In genomic region chr2:166357824-166358223, GRCm38 (mm10) we compare ENCODE assay signal across 11 mouse cellular contexts.
DNase-seq lines count a peak whose midpoint lies in the region; ATAC-seq and TF ChIP-seq lines count a peak whose summit lies in the region.
"Had no signal": no experiment of that assay in that cellular context is flagged by ENCODE, and none has a peak within 500 bp of the region (broad histone marks: within the 10 kb centered on the region; RNA-seq: fewer than 3 reads in every experiment).

No protein-coding gene starts in this region.

- ATAC-seq in frontal cortex, adult (ENCODE audit: low TSS enrichment): peak; percentile 45; the same call in 1 of the 2 replicates
- ATAC-seq: CD4-positive, CD25-positive, alpha-beta regulatory T cell, adult 4 months had no signal

- TF ChIP-seq CTCF in kidney, adult 2 months (conservative IDR thresholded peaks at IDR 0.05; ENCODE audit: insufficient read depth, insufficient read length, low read depth, low read length): no peak

- no peak for TF ChIP-seq POLR2A in kidney, adult 2 months (IDR thresholded peaks at IDR 0.05; ENCODE audit: low read depth, low read length)

- H3K4me3 ChIP-seq in kidney, adult 2 months (ENCODE audit: insufficient read depth, low read depth, low read length): no peak overlapping the region
- H3K4me3 ChIP-seq: erythroblast, embryonic 14.5 days had no signal

- intact Hi-C loops in heart, postnatal 36 days (cut with DNase I): no loop called here

- 62% methylated on average over 7 of the region's 7 CpGs for WGBS in kidney, adult 2 months

- DNase-seq in frontal cortex, postnatal 10 days (ENCODE audit: low spot score in 2 of 2): no peak
- DNase-seq in 3T3-L1 (ENCODE audit: low read depth, low spot score): peak; percentile 82
- peak; percentile 41 for DNase-seq in gastrocnemius, postnatal 10 days
- DNase-seq in heart, postnatal 36 days: peak; percentile 55 to 61
- no peak for DNase-seq in kidney, postnatal 10 days
- no peak for DNase-seq in cerebellum, adult 9-10 months
- no peak for DNase-seq in kidney, adult 2 months
- DNase-seq: layer of hippocampus, postnatal 36 days had no signal

- no peaks in the 10 kb centered on the region for H3K36me3 ChIP-seq in kidney, adult 2 months (ENCODE audit: control insufficient read depth, insufficient read depth, low read length)

- H3K4me1 ChIP-seq in kidney, adult 2 months (ENCODE audit: control insufficient read depth, insufficient read depth, low read length): no peaks in the 10 kb centered on the region

- H3K27ac ChIP-seq in kidney, adult 2 months (ENCODE audit: insufficient read depth, low read depth, low read length): no peak overlapping the region

- no peaks in the 10 kb centered on the region for H3K27me3 ChIP-seq in kidney, adult 2 months (replicated peaks; ENCODE audit: control insufficient read depth, insufficient read depth, low read length)

Comparison
In these comparisons a context has a peak if more than half of its experiments do, and no peak if none do; other contexts are left out.
1. DNase-seq: peak in 3T3-L1 (single experiment), gastrocnemius, postnatal 10 days (single experiment) and heart, postnatal 36 days (2 of 2); none in frontal cortex, postnatal 10 days (0 of 2), kidney, postnatal 10 days (single experiment), cerebellum, adult 9-10 months (single experiment) and kidney, adult 2 months (single experiment).